Mouse (Mus musculus) bone marrow, adult 2 months (tissue): ENCODE results near the gene Vwa3a.

ENCODE experiments used
- CTCF ChIP-seq: fragments of 200-500 bp; IDR thresholded peaks from 2 replicates; pipeline ENCODE4 v1.5.1; 2011; ENCODE audit warnings: low read length, control low read depth; ENCODE audit not compliant: control insufficient read depth, insufficient read depth
- POLR2A ChIP-seq: fragments of 200-500 bp; IDR thresholded peaks from 2 replicates; pipeline ENCODE4 v1.6.1; 2011; ENCODE audit warnings: low read depth, mild to moderate bottlenecking, control low read depth, low read length, borderline replicate concordance; ENCODE audit not compliant: control insufficient read depth

DNA sequence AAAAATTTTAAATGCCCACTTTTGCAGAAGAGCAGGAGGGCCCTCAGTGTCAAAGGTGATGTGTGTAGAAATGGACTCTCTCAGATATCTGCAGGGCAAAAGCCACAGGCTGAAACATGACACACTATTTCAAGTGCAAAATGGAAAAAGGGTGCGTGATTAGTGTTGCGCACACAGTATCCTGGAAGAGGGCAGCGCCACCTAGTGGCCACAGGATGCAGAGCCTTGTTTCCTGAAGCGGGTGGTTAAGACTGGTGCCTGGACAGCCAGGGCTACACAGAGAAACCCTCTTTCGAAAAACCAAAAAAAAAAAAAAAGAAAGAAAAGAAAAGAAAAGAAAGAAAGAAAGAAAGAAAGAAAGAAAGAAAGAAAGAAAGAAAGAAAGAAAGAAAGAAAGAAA lies 15.6 kb downstream of the Vwa3a start:
- TF ChIP-seq CTCF, result peak; percentile 97
- TF ChIP-seq POLR2A, result no peak
